Mouse (Mus musculus): ENCODE results near the gene Npepps. TPM values are rescaled to one million over a fixed set of nuclear protein-coding genes. Genes with fewer than 3 reads are reported as not detected.

Gene Npepps
- total and polyA plus RNA-seq, 3 experiments = 20.5 to 41.6 TPM; not detected in 1

GRCm38 (mm10) chr11:97160341-97160740, 120.1 kb downstream of the Npepps start:
- Histone ChIP-seq H3K9ac (ENCODE audit: control insufficient read depth, low read depth, low read length, poor library complexity, severe bottlenecking) (no peak overlapping the region), H3K27me3 (ENCODE audit: control insufficient read depth in 1 of 2, insufficient read depth in 2 of 2, low read length in 2 of 2) (no peaks in the 10 kb centered on the region), H3K27ac (ENCODE audit: control insufficient read depth, low read depth, low read length) (no peak overlapping the region), H3K9me3 (replicated peaks; ENCODE audit: insufficient read depth, low read length) (no peaks in the 10 kb centered on the region), H3K4me1 (ENCODE audit: control insufficient read depth in 1 of 2, insufficient read depth in 2 of 2, low read length in 2 of 2) (no peaks in the 10 kb centered on the region), H3K36me3 (ENCODE audit: control insufficient read depth in 1 of 2, insufficient read depth in 2 of 2, low read length in 2 of 2) (peaks cover 0 to 52% of the 10 kb centered on the region in 2 experiments; a peak in 3 of 4 replicates), H3K4me3 (ENCODE audit: control insufficient read depth in 1 of 2, insufficient read depth in 1 of 2, low read depth in 2 of 2, low read length in 2 of 2) (no peak overlapping the region), H3K79me2 (ENCODE audit: control insufficient read depth, insufficient read depth, low read length, poor library complexity) (no peaks in the 10 kb centered on the region)
- no peak; the same call in 1 of the 2 replicates for TF ChIP-seq POLR2AphosphoS5 (IDR thresholded peaks at IDR 0.05; ENCODE audit: borderline replicate concordance, low read depth, low read length)
- no peak for TF ChIP-seq ZMIZ1 (IDR thresholded peaks at IDR 0.05; ENCODE audit: low read depth, low read length)
- TF ChIP-seq RCOR1 (IDR thresholded peaks at IDR 0.05; ENCODE audit: low read depth, low read length) = no peak
- TF ChIP-seq USF2 (IDR thresholded peaks at IDR 0.05; ENCODE audit: borderline replicate concordance in 1 of 2, insufficient read depth in 1 of 2, low read depth in 1 of 2, low read length in 2 of 2) = no peak
- no peak for TF ChIP-seq ZC3H11A (IDR thresholded peaks at IDR 0.05; ENCODE audit: low read depth, low read length)
- DNase-seq (ENCODE audit: low read depth, low spot score) = no peak

- no peaks in the 10 kb centered on the region for H3K27me3 ChIP-seq (ENCODE audit: control insufficient read depth in 1 of 2, insufficient read depth in 2 of 2, low read length in 2 of 2)
- H3K79me2 ChIP-seq (ENCODE audit: control insufficient read depth, insufficient read depth, low read length, poor library complexity) = no peaks in the 10 kb centered on the region
- H3K36me3 ChIP-seq (ENCODE audit: control insufficient read depth in 1 of 2, insufficient read depth in 2 of 2, low read length in 2 of 2) = peaks cover under 1 to 23% of the 10 kb centered on the region in 2 experiments
- H3K4me1 ChIP-seq (ENCODE audit: control insufficient read depth in 1 of 2, insufficient read depth in 2 of 2, low read length in 2 of 2) = peaks cover under 1 to 7% of the 10 kb centered on the region in 2 experiments; a peak in 1 of 4 replicates
- H3K27ac ChIP-seq (ENCODE audit: control insufficient read depth, low read depth, low read length) = no peak overlapping the region
- no peak overlapping the region for H3K9ac ChIP-seq (ENCODE audit: control insufficient read depth, low read depth, low read length, poor library complexity, severe bottlenecking)
- DNase-seq (ENCODE audit: low read depth, low spot score) = no peak
- H3K4me3 ChIP-seq (ENCODE audit: control insufficient read depth in 1 of 2, insufficient read depth in 1 of 2, low read depth in 2 of 2, low read length in 2 of 2) = no peak overlapping the region
- H3K9me3 ChIP-seq (replicated peaks; ENCODE audit: insufficient read depth, low read length) = no peaks in the 10 kb centered on the region
- TF ChIP-seq POLR2AphosphoS2 (IDR thresholded peaks at IDR 0.05; ENCODE audit: low read length) (0 out of 2 replicates have a peak, but pooled peaks have one; percentile 61), UBTF (IDR thresholded peaks at IDR 0.05; ENCODE audit: borderline replicate concordance, insufficient read depth, low read depth, low read length) (no peak), EP300 (IDR thresholded peaks at IDR 0.05; ENCODE audit: low read depth in 1 of 2, low read length in 2 of 2) (no peak), BHLHE40 (IDR thresholded peaks at IDR 0.05; ENCODE audit: borderline replicate concordance, low read depth, low read length) (no peak)
Measured at GRCm38 (mm10) chr11:97156999-97157398, 123.4 kb downstream of the Npepps start.

Other genes with a start within 250 kb of the Npepps start
- 0.19 and 0.20 TPM in 2 replicates for gene Lrrc46, start 239.2 kb downstream of the Npepps start, total RNA-seq (2012; rRNA removed)
- under 1 TPM in 1 of 2 experiments, not detected in 1; 0.75 TPM for gene Lrrc46, start 239.2 kb downstream of the Npepps start, polyA plus RNA-seq (2012; ENCODE audit: insufficient read depth in 1 of 2, insufficient read length in 2 of 2, low read depth in 1 of 2, low replicate concordance in 2 of 2, missing spikeins in 1 of 2)
- gene Mrpl10, start 239.1 kb downstream of the Npepps start, total RNA-seq (2012; rRNA removed) = 79.3 and 89.7 TPM in 2 replicates
- 100 to 1,000 TPM in 1 of 2 experiments, not detected in 1; 106 TPM for gene Mrpl10, start 239.1 kb downstream of the Npepps start, polyA plus RNA-seq (2012; ENCODE audit: insufficient read depth in 1 of 2, insufficient read length in 2 of 2, low read depth in 1 of 2, low replicate concordance in 2 of 2, missing spikeins in 1 of 2)
- gene Osbpl7, start 230.0 kb downstream of the Npepps start, total RNA-seq (2012; rRNA removed) = 8.3 and 11.5 TPM in 2 replicates
- gene Osbpl7, start 230.0 kb downstream of the Npepps start, polyA plus RNA-seq (2012; ENCODE audit: insufficient read depth in 1 of 2, insufficient read length in 2 of 2, low read depth in 1 of 2, low replicate concordance in 2 of 2, missing spikeins in 1 of 2) = 10 to 100 TPM in 1 of 2 experiments, not detected in 1; 18.9 TPM
- gene Tbx21, start 165.3 kb downstream of the Npepps start, total RNA-seq (2012; rRNA removed) = not detected in 2 replicates
- gene Tbx21, start 165.3 kb downstream of the Npepps start, polyA plus RNA-seq (2012; ENCODE audit: insufficient read depth in 1 of 2, insufficient read length in 2 of 2, low read depth in 1 of 2, low replicate concordance in 2 of 2, missing spikeins in 1 of 2) = not detected
- gene Tbkbp1, start 129.1 kb downstream of the Npepps start, total RNA-seq (2012; rRNA removed) = 10.3 and 11.7 TPM in 2 replicates
- gene Tbkbp1, start 129.1 kb downstream of the Npepps start, polyA plus RNA-seq (2012; ENCODE audit: insufficient read depth in 1 of 2, insufficient read length in 2 of 2, low read depth in 1 of 2, low replicate concordance in 2 of 2, missing spikeins in 1 of 2) = 10 to 100 TPM in 1 of 2 experiments, not detected in 1; 33.5 TPM
- 260 and 275 TPM in 2 replicates for gene Kpnb1, start 92.8 kb downstream of the Npepps start, total RNA-seq (2012; rRNA removed)
- 100 to 1,000 TPM; 237 to 463 TPM for gene Kpnb1, start 92.8 kb downstream of the Npepps start, polyA plus RNA-seq (2012; ENCODE audit: insufficient read depth in 1 of 2, insufficient read length in 2 of 2, low read depth in 1 of 2, low replicate concordance in 2 of 2, missing spikeins in 1 of 2)
- gene Mrpl45, start 35.1 kb upstream of the Npepps start, total RNA-seq (2012; rRNA removed) = 72.7 and 74.5 TPM in 2 replicates
- gene Mrpl45, start 35.1 kb upstream of the Npepps start, polyA plus RNA-seq (2012; ENCODE audit: insufficient read depth in 1 of 2, insufficient read length in 2 of 2, low read depth in 1 of 2, low replicate concordance in 2 of 2, missing spikeins in 1 of 2) = 10 to 100 TPM in 1 of 2 experiments, not detected in 1; 65.0 TPM
- gene Gpr179, start 71.4 kb upstream of the Npepps start, total RNA-seq (2012; rRNA removed) = under 0.01 and 0.04 TPM in 2 replicates
- under 1 TPM in 1 of 2 experiments, not detected in 1; 0.01 TPM for gene Gpr179, start 71.4 kb upstream of the Npepps start, polyA plus RNA-seq (2012; ENCODE audit: insufficient read depth in 1 of 2, insufficient read length in 2 of 2, low read depth in 1 of 2, low replicate concordance in 2 of 2, missing spikeins in 1 of 2)
- 18.7 and 21.0 TPM in 2 replicates for gene Socs7, start 81.9 kb upstream of the Npepps start, total RNA-seq (2012; rRNA removed)
- 10 to 100 TPM in 1 of 2 experiments, not detected in 1; 19.3 TPM for gene Socs7, start 81.9 kb upstream of the Npepps start, polyA plus RNA-seq (2012; ENCODE audit: insufficient read depth in 1 of 2, insufficient read length in 2 of 2, low read depth in 1 of 2, low replicate concordance in 2 of 2, missing spikeins in 1 of 2)
- 1.7 and 1.8 TPM in 2 replicates for gene Arhgap23, start 134.9 kb upstream of the Npepps start, total RNA-seq (2012; rRNA removed)
- 1 to 10 TPM in 1 of 2 experiments, not detected in 1; 7.5 TPM for gene Arhgap23, start 134.9 kb upstream of the Npepps start, polyA plus RNA-seq (2012; ENCODE audit: insufficient read depth in 1 of 2, insufficient read length in 2 of 2, low read depth in 1 of 2, low replicate concordance in 2 of 2, missing spikeins in 1 of 2)
- not detected in 2 replicates for gene 4933428G20Rik, start 219.7 kb upstream of the Npepps start, total RNA-seq (2012; rRNA removed)
- gene 4933428G20Rik, start 219.7 kb upstream of the Npepps start, polyA plus RNA-seq (2012; ENCODE audit: insufficient read depth in 1 of 2, insufficient read length in 2 of 2, low read depth in 1 of 2, low replicate concordance in 2 of 2, missing spikeins in 1 of 2) = under 1 TPM in 1 of 2 experiments, not detected in 1; 0.15 TPM

All from MEL (cell line).